Mouse (Mus musculus) NIH3T3 (cell line): Measurements from ENCODE around the gene Loxl4.

Source experiments
- DNase-seq: peaks from one replicate; pipeline ENCODE4 v3.0.0-alpha.2; 2012; ENCODE audit warnings: low read depth

The Loxl4 gene

DNA sequence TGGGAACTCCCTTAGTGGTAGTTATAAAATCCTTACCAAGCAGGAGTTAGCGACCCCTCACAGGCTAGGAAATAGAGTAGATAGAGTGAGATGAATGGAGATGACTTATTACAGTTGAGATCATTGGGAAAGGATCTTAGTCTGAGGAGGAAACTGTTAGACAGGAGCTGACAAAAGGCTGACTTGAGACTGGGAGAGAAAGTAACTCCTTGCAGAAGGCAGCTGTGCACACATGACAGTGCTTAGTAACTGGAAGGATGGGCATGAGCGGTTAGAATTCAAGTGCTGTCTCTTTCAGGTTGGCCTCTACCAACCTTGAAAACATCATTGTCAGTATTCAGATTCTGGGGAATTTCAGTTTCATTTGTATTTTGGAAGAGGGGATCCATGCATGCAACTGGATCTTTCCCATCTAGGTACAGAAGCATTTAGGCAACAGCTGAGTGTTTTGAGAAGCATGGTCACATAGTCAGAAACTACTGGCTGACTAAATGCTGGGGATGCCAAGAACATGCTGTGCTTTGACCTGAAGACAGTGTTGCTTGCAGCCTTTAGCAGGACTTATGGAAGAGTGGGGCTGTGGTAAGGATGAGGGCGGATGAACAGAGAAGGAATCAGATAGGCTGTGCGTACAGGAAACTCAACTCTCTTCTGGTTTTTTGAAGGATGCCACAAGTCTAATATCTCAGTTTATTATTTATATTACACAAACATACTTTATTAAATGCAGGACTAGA is 46.2 kb downstream of the Loxl4 start:
- DNase-seq = peak; percentile 43

DNA sequence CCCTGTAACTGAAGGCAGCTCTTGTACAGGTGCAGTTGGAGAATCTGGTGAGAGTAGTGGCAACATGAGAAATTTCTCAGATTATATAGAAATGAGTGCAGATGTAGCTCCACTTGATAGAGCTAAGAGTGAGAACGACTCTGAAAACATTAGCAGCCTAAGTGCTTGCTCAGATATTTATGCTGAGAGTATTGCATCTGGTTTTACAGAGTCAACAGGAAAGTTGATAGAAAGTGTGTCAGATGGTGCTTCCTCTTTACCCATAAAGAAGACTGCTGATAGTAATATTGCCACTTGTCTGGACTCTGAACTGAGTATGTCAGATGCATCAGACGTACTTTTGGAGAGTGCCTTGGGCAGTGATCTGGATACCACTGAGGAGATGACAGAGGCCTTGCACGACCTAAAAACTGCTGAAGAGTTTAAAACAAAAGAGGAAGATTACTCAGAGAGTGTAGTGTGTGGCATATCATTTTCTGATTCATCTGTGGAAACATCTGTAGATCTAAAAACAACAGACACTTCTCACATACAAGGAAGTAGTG is 48.8 kb downstream of the Loxl4 start:
- no peak for DNase-seq

DNA sequence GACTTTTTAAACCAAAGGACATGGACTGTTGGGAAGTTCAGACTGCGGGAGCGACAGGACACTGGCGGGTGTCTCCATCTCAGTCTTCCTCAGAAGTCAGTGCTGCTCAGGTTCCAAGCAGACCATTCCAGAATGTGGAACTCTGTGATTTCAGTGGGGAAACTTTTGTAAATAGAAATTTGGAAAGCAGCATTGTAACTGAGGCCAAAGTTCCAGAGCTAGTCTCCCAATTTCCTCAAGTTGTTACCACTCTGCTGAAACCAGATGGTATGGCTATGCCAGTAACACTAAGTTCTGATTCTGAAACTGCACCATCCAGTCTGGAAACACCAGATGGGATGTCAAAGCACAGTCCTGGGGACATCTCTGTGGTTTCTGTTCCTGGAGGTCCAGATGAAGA is 49.6 kb downstream of the Loxl4 start:
- DNase-seq = no peak

DNA sequence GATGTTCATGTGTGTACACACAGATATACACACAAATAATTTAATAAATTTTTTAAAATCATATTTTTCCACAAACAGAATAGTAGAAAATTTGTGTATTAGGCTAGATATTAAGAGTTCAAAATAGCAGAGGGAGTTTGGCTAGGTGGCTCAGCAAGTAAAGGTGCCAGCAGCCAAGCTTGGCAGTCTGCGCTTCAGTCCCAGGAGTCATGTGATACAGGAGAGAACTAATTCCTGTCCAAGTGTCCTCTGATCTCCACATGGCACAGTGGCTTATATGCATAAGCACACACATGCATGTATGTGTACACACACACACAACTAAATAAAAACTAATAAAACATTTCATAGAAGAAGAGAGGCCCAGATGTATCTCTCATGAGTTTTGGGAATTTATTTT is 50.6 kb downstream of the Loxl4 start:
- no peak for DNase-seq

DNA sequence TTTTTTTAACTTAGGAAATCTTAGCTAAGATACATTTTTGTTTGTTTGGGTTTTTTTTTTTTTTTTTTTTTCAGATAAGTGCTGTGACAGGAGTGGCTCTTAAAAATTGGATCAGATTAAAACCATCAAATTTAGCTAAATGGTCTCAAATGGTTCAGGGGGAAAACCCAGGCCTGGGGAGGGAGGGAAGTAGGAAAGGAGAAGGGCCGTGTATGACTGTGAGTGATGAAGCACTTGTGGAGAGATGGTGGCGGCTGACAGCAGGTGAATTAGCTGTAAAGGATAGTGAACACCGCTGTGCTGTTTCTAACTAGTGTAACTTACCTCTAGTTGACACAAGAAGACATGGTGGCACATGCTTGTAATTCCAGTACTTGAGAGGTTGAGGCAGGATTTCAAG is 53.9 kb downstream of the Loxl4 start:
- no peak for DNase-seq
